Mouse (Mus musculus) neutrophil, adult 5-6 weeks (primary cell): Measurements from ENCODE around the gene Gm21915. TPM values are rescaled to one million over a fixed set of nuclear protein-coding genes. Genes with fewer than 3 reads are reported as not detected.

Experiments
- ATAC-seq: fragments of 151-379, 151-347 bp; 2 replicates; pipeline ENCODE4 v1.8.0; 2017; ENCODE audit warnings: mild to moderate bottlenecking, moderate TSS enrichment; ENCODE audit not compliant: insufficient number of reproducible peaks, poor library complexity, low FRiP score, severe bottlenecking; ENCODE audit errors: extremely low read depth
- total RNA-seq: library from RNA; stranded (forward); fragments of 200-1000 nt; gene quantifications from 2 replicates; pipeline ENCODE4 v1.2.3, GENCODE M21; 2017

Gene Gm21915
- not detected in 2 replicates for total RNA-seq

DNA sequence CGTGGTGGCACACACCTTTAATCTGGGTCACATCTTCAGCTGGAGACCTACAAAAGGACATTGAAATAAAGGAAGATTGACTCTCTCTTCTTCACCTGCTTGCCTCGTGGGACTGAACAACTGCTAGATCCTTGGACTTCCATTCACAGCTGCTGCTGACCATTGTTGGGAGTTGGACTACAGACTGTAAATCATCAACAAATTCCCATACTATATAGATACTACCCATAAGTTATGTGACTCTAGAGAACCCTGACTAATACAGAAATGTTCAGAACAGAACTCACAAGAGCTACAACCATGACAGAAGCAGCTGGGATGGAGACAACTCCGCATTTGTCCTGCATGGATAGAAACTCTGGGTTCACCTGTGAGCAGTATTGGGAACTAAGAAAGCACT lies at the start of gene Gm21915:
Gene Gm21915, plus strand, starts transcription at position 301 of the 400 bp plus-strand sequence.
- ATAC-seq = no peak

DNA sequence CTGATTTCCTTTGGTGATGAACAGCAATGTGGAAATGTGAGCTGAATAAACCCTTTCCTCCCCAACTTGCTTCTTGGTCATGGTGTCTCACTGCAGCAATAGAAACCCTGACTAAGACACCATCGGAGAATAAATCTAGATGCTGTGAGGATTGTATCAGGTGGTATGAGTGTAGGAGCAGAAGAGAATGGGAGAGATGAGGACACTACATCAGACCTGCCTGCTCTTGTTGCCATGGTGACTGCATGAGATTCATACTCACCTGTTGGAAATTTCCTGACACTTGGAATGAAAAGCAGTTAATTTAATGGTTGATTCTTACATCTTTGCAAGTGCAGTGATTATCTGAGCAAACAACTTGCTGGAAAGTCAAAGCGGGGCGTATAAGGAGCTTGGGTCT lies 48.1 kb upstream of the Gm21915 start:
- no peak for ATAC-seq

DNA sequence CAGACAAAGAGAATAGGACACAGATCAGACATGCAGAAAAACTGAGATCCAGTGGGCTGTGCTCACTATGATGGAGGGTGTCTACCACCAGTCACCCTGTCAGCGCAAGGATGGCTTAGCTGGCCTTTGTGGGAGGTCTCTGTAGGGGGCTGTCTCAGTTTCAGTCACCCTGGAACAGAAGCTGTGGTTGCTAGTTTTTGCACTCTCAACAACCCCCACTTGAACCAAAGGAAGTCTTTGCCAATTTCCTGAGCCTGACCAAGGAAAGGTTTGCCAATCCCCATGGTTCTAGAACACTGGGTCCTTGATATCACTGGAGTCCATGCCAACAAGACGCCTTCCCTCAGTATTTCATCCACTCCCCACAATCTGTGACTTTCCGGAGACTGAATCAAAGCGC lies 47.6 kb upstream of the Gm21915 start:
- no peak for ATAC-seq

DNA sequence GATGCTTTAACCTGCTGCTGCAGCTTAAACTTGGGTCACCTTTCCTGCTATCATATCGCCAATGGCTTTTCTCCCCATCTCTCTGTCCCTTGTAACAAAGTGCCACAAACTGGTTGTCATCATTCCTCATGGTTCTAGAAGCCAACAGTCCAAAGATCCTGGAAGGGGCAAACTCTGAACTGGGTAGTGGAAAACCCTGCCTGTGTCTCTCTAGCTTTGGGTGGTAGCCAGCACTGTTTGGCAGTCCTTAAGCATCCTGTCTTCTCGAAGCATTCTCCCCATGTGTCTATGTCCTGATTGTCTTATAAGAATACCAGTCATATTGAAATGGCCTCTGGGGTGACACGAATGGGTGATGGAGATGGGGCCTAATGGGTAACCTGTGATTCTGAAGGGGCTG lies 45.1 kb upstream of the Gm21915 start:
- ATAC-seq = no peak

DNA sequence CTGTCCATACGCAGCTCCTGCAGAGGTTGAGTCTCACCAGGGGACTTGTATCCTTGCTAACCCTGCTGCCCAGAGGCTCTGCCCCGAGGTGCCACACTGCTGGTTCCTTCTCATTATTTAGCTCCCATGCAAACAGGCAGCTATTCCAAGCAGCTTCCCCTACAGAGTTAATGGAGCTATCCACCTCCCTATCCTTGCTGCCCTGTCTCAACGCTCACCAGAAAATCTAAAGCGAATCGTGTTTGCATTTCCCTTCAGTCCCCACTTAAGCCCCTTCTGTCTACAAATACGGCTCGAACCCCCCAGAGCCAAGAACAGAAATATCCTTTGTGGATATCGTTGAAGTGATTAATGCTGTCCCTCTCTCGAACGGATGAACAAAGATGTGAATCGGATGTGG lies 43.8 kb upstream of the Gm21915 start:
- no peak for ATAC-seq

DNA sequence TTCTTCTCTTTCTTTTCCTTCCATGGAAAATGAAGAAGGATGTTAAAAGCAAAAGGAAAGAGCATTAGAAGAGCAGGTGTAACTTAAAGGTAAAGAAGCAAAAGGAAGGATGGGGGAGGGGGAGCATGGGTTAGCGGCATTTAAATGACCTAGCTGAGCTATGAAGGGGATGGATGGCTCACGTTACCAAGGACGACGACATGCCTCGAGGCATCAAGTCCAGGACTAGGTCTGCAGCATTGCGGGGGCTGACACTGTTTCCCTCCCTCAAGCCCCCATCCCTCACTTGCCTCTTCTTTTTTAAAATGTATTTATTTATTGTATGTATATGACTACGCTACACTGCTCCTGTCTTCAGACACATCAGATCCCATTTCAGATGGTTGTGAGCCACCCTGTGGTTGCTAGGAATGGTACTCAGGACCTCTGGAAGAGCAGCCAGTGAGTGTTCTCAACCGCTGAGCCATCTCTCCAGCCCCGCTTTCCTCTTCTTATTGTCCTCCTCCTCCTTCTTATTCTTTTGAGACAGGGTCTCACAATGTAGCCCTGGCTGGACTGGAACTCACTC lies 43.2 kb upstream of the Gm21915 start:
- no peak for ATAC-seq

DNA sequence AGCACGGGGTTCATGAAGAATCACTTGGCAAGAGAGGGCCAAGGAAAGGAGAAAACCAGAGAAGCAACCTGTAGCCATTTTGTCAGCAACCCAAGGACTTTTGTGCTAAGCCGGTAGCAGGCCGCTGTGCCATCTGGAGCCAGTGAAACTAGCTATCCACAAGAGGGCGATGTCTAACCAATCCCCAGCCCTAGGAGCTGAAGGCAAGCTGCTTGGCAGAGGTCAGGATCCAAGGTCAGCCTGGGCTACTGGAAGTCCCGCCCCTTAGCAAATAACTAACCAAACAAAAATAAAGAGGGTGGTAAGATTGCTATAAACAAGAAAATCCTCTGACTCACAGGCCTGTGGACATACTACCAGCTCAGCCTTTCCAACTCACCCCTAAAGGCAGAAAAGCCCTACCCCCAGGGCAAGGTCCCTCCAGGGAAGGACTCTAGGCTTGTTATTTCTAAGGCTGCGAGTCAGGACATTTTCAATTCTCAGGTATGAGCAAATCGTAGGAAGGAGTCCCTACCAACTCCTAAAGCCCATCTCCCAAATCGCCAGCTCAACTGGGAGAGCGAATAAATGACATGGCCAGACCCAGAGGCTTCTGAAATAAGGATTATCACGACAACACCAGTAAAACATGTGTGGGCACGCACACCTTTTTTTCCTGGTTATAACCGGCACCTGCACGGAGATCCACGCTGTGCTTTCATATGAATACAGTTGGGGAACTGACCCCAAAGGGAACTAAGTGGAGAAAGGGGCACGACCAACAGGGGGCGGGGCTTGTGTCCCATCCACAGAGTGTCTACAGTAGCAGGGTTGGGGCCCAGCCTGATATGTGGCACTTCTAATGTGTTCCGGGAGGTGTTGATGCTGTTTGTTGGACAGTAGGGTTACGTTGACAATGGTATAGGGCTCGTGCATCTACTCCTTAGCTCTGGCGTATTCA lies 42.0 kb upstream of the Gm21915 start:
- ATAC-seq = peak; percentile 38; the same call in 1 of the 2 replicates

DNA sequence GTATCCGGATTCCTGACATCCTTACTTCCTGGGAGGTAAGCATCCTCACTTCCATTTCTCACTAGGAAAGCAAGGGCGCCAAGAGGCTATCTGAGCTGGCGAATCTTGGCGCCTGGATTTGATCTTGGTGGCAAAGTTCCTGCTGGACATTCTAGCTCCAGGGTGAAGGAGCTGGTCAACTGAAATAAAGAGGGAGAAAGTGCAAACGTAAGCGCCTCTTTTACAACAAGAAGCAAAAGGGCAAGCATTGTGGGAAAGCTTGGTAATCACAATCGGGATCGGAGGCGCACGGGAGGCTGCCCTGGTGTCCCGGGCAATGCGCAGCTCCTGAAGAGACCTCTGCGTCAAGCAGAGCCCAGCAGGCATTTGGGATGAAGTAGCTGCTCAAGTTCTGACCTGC lies 41.0 kb upstream of the Gm21915 start:
- no peak for ATAC-seq

DNA sequence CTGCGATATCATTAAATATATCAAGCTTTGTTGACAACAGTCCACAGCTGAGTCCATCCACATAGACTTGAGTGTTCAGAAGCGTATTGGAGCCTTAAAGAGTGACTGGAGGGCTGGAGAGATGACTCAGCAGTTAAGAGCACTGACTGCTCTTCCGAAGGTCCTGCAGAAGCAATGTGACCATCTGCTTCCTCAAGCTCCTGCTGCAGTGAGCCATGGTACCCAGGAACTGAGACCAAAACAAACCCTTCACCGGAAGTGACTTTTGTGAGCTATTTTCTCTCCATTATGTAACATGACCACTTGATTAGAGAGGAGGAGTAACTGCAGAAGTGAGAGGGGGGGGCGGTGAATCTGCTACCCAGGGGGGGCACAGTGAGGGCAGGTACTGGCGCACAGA lies 39.3 kb upstream of the Gm21915 start:
- peak; percentile 41; the same call in 1 of the 2 replicates for ATAC-seq

DNA sequence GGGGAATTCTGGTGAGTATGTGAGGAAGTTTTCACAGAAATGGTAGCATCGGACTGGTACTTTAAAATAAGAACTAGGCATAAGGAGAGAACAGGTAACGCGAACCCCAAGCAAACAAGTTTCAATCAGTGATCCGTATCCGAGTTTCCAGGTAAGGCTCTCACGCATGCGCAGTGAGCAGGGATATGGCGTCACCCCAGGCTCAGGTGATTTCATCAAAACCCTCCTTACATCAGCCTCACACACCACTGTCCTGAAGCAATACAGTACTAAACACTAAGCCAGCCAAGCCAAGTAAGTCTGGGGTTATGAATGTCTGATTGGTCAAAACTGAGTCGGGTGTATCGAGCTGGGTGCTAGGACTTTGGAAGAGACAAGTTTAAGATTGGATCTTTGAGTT lies 38.9 kb upstream of the Gm21915 start:
- no peak for ATAC-seq

DNA sequence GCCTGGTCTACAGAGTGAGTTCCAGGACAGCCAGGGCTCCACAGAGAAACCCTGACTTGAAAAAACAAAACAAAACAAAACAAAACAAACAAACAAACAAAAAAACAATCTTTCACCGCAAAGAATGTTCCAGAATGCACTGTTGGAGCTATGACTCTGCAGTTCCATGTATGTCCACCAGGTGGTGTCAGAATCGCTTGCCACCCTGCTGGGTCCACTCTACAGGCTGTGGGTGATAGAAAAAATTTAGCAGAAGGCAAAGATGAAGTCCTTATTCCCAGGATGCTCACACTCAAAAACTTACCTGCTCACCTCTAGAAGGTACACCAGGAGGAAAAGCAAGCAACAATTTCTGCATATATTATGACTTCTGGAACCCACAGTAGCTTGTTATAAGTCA lies 34.4 kb upstream of the Gm21915 start:
- peak; percentile 80 for ATAC-seq

DNA sequence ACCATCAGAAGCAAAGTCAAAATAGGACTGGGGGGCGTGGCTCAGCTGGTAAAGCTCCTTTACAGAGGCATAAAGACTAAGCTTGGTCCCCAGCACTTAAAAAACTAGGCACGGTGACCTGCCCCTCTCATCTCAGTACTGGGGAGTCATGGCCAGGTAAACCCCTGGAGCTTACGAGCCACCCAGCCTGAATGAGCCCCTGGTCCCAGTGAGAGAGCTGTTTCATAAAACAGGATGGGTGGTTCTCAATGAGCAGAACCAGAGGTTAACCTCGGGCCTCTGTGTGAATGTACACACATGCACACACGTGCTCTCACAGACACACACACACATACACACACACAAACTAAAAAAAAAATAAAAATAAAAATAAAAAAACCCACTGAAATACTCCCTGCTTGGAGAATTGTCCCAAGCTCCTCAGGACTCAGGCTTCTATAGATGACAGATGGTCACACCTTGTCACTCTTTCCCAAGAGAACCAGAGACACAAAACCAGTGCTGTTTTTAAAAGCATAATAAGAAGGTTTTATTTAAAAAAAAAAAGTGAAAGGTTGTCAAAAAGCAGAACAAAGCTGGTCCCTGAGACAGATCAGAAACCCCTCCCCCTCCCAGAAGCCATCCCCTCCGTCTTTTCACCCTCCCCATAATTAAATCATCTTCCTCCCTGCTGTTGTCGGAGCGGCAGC lies 32.6 kb upstream of the Gm21915 start:
- 0 out of 2 replicates have a peak, but pooled peaks have one; percentile 24 for ATAC-seq

DNA sequence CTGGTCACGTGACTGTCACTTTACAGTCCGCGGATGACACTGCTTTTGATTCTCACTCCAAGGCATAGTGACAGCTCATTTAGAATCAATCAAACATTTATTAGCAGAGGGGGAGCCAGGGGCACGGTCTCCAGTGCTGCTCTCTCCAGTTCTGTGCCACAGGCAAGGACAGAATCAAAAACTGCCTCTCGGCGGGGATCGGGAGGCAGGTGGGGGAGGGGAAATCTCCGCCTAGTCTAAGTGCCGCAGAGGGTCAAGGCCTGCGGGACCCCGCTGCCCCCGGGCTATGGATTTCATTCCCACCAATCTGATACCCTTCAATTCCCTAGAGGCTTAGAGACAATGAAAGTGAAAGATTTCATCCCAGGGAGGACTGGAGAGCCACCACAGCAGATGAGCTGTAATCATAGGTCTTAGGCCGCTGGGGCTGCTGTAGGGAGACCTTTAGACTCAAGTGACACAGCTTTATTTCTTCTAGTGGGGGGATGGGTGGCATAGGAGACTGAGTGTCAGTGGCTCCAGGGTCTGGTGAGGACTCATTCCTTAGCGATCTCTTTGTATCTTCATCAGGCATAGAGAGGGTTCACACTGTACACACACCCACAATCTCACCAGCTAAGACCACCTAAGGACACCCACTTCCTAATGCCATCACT lies 31.9 kb upstream of the Gm21915 start:
- ATAC-seq = no peak

DNA sequence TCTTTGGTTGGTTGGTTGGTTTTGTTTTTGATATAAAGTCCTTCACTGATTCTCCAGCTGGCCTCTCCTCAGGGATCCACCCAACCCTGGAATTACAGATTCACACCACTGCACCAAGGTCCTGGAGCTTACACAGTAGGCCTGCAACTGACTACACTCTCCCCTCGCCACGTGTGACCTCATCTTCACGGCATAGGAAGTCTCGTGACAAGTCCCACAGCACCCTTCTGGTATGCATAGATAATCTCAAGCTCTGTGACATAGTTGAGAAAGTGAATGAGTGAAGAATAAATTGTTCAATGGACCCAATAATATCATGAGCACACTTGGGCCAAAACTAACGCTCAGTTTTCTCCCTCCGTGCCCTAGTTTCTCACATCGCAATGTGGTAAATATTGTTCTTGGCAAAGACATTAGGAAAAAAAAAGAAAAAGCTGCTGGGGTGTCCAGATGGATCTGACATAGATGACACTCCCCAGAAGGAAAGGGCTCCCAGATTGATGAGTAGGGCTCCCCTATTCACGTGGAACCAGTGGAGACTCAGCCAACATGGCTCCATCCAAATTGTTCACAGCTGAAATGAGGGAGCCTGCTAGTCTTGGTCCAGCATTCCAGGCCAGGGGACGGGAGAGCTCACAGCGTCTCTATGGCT lies 30.8 kb upstream of the Gm21915 start:
- no peak for ATAC-seq

DNA sequence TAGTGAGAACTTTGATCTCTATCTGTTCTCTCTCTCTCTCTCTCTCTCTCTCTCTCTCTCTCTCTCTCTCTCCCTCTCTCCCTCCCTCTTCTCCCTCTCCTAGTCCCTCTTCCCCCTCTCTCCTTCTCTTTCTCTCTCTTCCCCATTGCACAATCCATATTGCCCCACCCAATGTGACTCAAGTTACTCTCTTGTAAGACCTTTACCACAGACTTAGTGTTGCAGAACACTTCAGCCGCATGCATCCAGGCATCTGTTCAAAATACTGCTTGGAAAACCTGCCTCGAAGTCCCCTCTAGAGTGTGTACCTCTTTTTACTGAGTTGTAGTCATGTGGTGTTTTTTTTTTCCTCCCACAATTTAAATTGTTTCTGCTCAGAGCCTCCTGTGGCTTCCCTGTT lies 29.1 kb upstream of the Gm21915 start:
- no peak for ATAC-seq

DNA sequence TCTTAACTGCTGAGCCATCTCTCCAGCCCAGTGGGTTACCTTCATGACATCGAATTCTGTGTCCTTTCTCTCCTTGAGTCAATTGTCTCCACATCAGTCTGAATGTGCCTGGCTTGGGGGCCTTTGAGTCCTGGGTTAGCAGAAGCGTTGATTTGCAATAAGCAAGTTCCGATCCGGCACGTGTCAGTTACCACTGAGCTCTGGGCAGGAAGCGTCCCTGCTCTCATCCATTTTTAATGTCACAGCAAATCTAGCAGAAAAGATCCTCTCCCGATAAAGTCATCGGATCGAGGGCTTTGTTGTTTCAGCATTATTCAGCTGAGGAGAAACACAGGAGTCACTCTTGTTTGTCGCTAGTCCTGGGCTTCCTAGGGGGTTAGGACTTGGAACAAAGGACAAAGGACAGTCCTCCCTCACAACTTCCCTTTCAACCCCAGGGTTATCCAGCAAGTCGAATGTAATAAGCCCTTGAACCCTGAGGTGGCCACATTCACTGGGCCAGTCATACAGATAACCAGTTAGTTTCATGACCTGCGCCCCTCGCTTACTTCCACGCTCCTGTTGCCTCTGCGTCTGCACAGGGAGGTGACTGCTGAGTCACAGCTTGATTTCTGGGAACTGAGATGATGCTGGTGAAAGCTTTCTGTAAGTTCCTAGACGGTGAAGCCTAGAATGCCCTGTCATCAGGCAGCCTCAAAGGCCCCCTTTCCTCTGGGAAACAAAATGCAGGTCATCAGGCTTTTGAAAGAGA lies 27.8 kb upstream of the Gm21915 start:
- ATAC-seq = 0 out of 2 replicates have a peak, but pooled peaks have one; percentile 20

DNA sequence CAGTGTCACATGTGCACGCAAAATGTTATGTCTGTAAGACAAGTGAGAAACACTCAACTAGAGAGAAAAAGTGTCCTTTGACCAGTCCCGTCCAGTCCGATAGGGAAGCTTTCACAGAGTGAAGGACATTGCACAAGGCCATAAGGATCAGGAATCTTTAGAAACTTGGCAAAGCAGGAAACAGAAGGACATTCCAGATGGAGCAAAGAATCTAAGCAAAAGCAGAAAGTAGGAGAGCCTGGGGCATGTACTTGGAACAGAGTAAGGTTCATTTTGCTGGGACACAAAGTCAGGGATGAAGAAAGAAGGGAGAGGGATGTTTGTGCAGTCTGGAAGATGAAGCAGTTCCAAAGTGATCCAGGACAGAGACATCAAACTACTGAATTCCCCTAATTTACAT lies 21.0 kb upstream of the Gm21915 start:
- no peak for ATAC-seq

DNA sequence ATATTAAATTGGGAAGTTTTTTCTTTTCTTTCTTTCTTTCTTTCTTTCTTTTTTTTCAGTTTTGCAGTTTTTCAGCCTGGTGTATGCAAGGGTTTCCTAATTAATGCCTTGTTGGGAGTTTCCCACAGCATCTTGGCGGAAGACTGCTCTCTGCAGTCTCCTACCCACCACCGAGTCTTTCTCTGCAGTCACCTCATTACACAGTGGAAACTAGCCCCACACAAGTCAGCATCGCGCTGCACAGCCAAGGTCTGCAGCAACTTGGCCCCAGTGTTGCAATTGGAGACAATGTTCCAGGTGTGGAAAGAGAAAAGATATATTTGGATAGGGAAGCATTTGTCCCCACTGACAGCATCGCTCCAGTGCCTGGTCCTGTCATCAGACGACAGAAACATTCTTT lies 20.4 kb upstream of the Gm21915 start:
- no peak for ATAC-seq
